Mouse (Mus musculus) embryonic facial prominence, embryonic 10.5 days (tissue): Measurements from ENCODE around the gene Rpl22. TPM values are rescaled to one million over a fixed set of nuclear protein-coding genes. Genes with fewer than 3 reads are reported as not detected.

ENCODE experiments used
- polyA plus RNA-seq: library from polyadenylated mRNA; unstranded; fragments of >200 nt; fragmentation: Nextera tagmentation; extraction: Ambion mirVana; gene quantifications from 2 replicates; pipeline ENCODE4 v1.2.1, GENCODE M21; 2016

Gene Rpl22
- polyA plus RNA-seq, 1 experiment from 2014 or later: 360 TPM

Other genes starting within 250 kb of the Rpl22 start
- gene Tnfrsf25, start 209.8 kb upstream of the Rpl22 start, polyA plus RNA-seq: 1.0 and 1.3 TPM in 2 replicates
- gene Espn, start 173.4 kb upstream of the Rpl22 start, polyA plus RNA-seq: 7.5 and 10.3 TPM in 2 replicates
- gene Hes2, start 166.9 kb upstream of the Rpl22 start, polyA plus RNA-seq: 0.11 and 1.0 TPM in 2 replicates
- gene Acot7, start 147.6 kb upstream of the Rpl22 start, polyA plus RNA-seq: 51.8 and 55.5 TPM in 2 replicates
- gene Gpr153, start 51.5 kb upstream of the Rpl22 start, polyA plus RNA-seq: 2.7 and 4.0 TPM in 2 replicates
- 0.10 and 2.3 TPM in 2 replicates for gene Hes3, start 34.1 kb upstream of the Rpl22 start, polyA plus RNA-seq
- gene Icmt, start 28.5 kb upstream of the Rpl22 start, polyA plus RNA-seq: 29.5 and 30.2 TPM in 2 replicates
- 1.3 and 2.3 TPM in 2 replicates for gene Rnf207, start 6.7 kb upstream of the Rpl22 start, polyA plus RNA-seq
- 0.05 TPM in 2 replicates for gene Chd5, start 12.9 kb downstream of the Rpl22 start, polyA plus RNA-seq
- gene Nphp4, start 151.0 kb downstream of the Rpl22 start, polyA plus RNA-seq: 4.9 and 5.9 TPM in 2 replicates
- gene Kcnab2, start 152.1 kb downstream of the Rpl22 start, polyA plus RNA-seq: 7.3 and 7.6 TPM in 2 replicates